Comparison of ENCODE assay signal across 11 mouse cellular contexts in genomic region chr4:47284874-47285273, GRCm38 (mm10).
DNase-seq lines count a peak whose midpoint lies in the region; ATAC-seq and TF ChIP-seq lines count a peak whose summit lies in the region.
"Had no signal": no experiment of that assay in that cellular context is flagged by ENCODE, and none has a peak within 500 bp of the region (broad histone marks: within the 10 kb centered on the region; RNA-seq: fewer than 3 reads in every experiment).

No protein-coding gene starts in this region.

- peak overlapping the region; percentile 32 for H3K27ac ChIP-seq in heart, embryonic 15.5 days
- peak overlapping the region; percentile 93 for H3K27ac ChIP-seq in MEL (ENCODE audit: control insufficient read depth, low read depth, low read length)
- peak overlapping the region; percentile 0; the same call in 1 of the 2 replicates for H3K27ac ChIP-seq in heart, embryonic 16.5 days (ENCODE audit: low read length)
- H3K27ac ChIP-seq: forebrain, embryonic 10.5 days; midbrain, embryonic 10.5 days had no signal

- H3K9me3 ChIP-seq in heart, embryonic 15.5 days (replicated peaks), result no peaks in the 10 kb centered on the region
- H3K9me3 ChIP-seq in MEL (replicated peaks; ENCODE audit: insufficient read depth, low read length), result no peaks in the 10 kb centered on the region
- no peaks in the 10 kb centered on the region for H3K9me3 ChIP-seq in heart, embryonic 16.5 days (replicated peaks; ENCODE audit: control insufficient read depth, low read length)
- H3K9me3 ChIP-seq: forebrain, embryonic 10.5 days; midbrain, embryonic 10.5 days had no signal

- H3K4me2 ChIP-seq in heart, embryonic 15.5 days, result no peak overlapping the region
- H3K4me2 ChIP-seq in heart, embryonic 16.5 days (ENCODE audit: low read depth, low read length), result no peak overlapping the region

- TF ChIP-seq EP300 in MEL (IDR thresholded peaks at IDR 0.05; ENCODE audit: low read depth in 1 of 2, low read length in 2 of 2), result peak; percentile 65 to 68

- no peak for TF ChIP-seq POLR2A in MEL (IDR thresholded peaks at IDR 0.05; ENCODE audit: control insufficient read depth in 1 of 2, insufficient read depth in 1 of 2, low read depth in 1 of 2, low read length in 2 of 2, poor library complexity in 1 of 2)

- no peak for DNase-seq in heart, adult 8-10 months (ENCODE audit: low spot score)
- peak; percentile 46 for DNase-seq in 3T3-L1 (ENCODE audit: low read depth, low spot score)
- DNase-seq in MEL (ENCODE audit: low read depth, low spot score), result peak; percentile 52
- no peak for DNase-seq in thymus, postnatal 14 days
- no peak for DNase-seq in kidney, postnatal 10 days
- DNase-seq: kidney, postnatal 25 days had no signal

- 42% methylated on average over 9 of the region's 9 CpGs for WGBS in heart, embryonic 15.5 days
- WGBS in heart, embryonic 16.5 days, result 40% methylated on average over 9 of the region's 9 CpGs

- H3K79me2 ChIP-seq in MEL (ENCODE audit: control insufficient read depth, insufficient read depth, low read length, poor library complexity), result no peaks in the 10 kb centered on the region

- no peak for ATAC-seq in heart, embryonic 15.5 days (replicated peaks; ENCODE audit: insufficient number of reproducible peaks, insufficient read depth, low FRiP score, low read depth)
- peak; percentile 7; the same call in 1 of the 2 replicates for ATAC-seq in heart, embryonic 16.5 days (replicated peaks; ENCODE audit: extremely low read depth, insufficient read depth, low FRiP score)

- H3K27me3 ChIP-seq in heart, embryonic 15.5 days, result no peaks in the 10 kb centered on the region
- H3K27me3 ChIP-seq in MEL (ENCODE audit: control insufficient read depth in 1 of 2, insufficient read depth in 2 of 2, low read length in 2 of 2), result no peaks in the 10 kb centered on the region
- H3K27me3 ChIP-seq in heart, embryonic 16.5 days (ENCODE audit: control insufficient read depth, insufficient read depth, low read length), result no peaks in the 10 kb centered on the region
- H3K27me3 ChIP-seq: CH12.LX had no signal

- no peak for TF ChIP-seq CTCF in MEL (IDR thresholded peaks at IDR 0.05 in 2 of 3, conservative IDR thresholded peaks at IDR 0.05 in 1 of 3; ENCODE audit: control insufficient read depth in 1 of 3, insufficient read depth in 1 of 3, low read depth in 2 of 3, low read length in 3 of 3, poor library complexity in 1 of 3, severe bottlenecking in 1 of 3)

- peaks cover 24% of the 10 kb centered on the region for H3K4me1 ChIP-seq in heart, embryonic 15.5 days (replicated peaks)
- H3K4me1 ChIP-seq in MEL (ENCODE audit: control insufficient read depth in 1 of 2, insufficient read depth in 2 of 2, low read length in 2 of 2), result peaks cover 17 to 44% of the 10 kb centered on the region in 2 experiments
- H3K4me1 ChIP-seq in heart, embryonic 16.5 days (ENCODE audit: control insufficient read depth, insufficient read depth, low read length), result peaks cover 15% of the 10 kb centered on the region

- no peak overlapping the region for H3K4me3 ChIP-seq in heart, embryonic 15.5 days
- H3K4me3 ChIP-seq in MEL (ENCODE audit: control insufficient read depth in 1 of 2, insufficient read depth in 1 of 2, low read depth in 2 of 2, low read length in 2 of 2), result peak overlapping the region; percentile 3 to 29
- H3K4me3 ChIP-seq in heart, embryonic 16.5 days (ENCODE audit: low read length), result no peak overlapping the region
- H3K4me3 ChIP-seq: forebrain, embryonic 10.5 days; midbrain, embryonic 10.5 days had no signal

- no peak overlapping the region for H3K9ac ChIP-seq in heart, embryonic 15.5 days
- peak overlapping the region; percentile 60 for H3K9ac ChIP-seq in MEL (ENCODE audit: control insufficient read depth, low read depth, low read length, poor library complexity, severe bottlenecking)
- no peak overlapping the region for H3K9ac ChIP-seq in heart, embryonic 16.5 days (ENCODE audit: low read length)

- no peaks in the 10 kb centered on the region for H3K36me3 ChIP-seq in heart, embryonic 15.5 days
- H3K36me3 ChIP-seq in MEL (ENCODE audit: control insufficient read depth in 1 of 2, insufficient read depth in 2 of 2, low read length in 2 of 2), result peaks cover 0 to 31% of the 10 kb centered on the region in 2 experiments; a peak in 2 of 4 replicates
- no peaks in the 10 kb centered on the region for H3K36me3 ChIP-seq in heart, embryonic 16.5 days (ENCODE audit: control insufficient read depth, insufficient read depth)
- H3K36me3 ChIP-seq: forebrain, embryonic 10.5 days; midbrain, embryonic 10.5 days had no signal

- TF ChIP-seq RAD21 in MEL (IDR thresholded peaks at IDR 0.05; ENCODE audit: low read depth, low read length), result no peak

TF ChIP-seq in MEL, 35 proteins besides CTCF, POLR2A, EP300 and RAD21:
- TF ChIP-seq E2F4 (IDR thresholded peaks at IDR 0.05; ENCODE audit: borderline replicate concordance, low read depth, low read length) (no peak), RCOR1 (IDR thresholded peaks at IDR 0.05; ENCODE audit: low read depth, low read length) (peak; percentile 19; the same call in 1 of the 2 replicates), TCF12 (IDR thresholded peaks at IDR 0.05; ENCODE audit: low read depth, low read length) (peak; percentile 59; the same call in 1 of the 2 replicates), SIN3A (IDR thresholded peaks at IDR 0.05; ENCODE audit: low read length) (0 out of 2 replicates have a peak, but pooled peaks have one; percentile 24), ETS1 (IDR thresholded peaks at IDR 0.05; ENCODE audit: low read depth, low read length) (peak; percentile 48; the same call in 1 of the 2 replicates), ZMIZ1 (IDR thresholded peaks at IDR 0.05; ENCODE audit: low read depth, low read length) (no peak), NELFE (IDR thresholded peaks at IDR 0.05; ENCODE audit: low read depth, low read length) (no peak), GATA1 (IDR thresholded peaks at IDR 0.05; ENCODE audit: low read depth, low read length) (peak; percentile 56), KAT2A (conservative IDR thresholded peaks at IDR 0.05; ENCODE audit: low read depth, low read length) (no peak)

Comparison
In these comparisons a context has a peak if more than half of its experiments do, and no peak if none do; other contexts are left out.
1. H3K27ac ChIP-seq: peak in every context shown above with its lines; median percentile 93 in MEL; 32 in heart, embryonic 15.5 days; 0 in heart, embryonic 16.5 days.
2. H3K4me3 ChIP-seq: peak in MEL (2 of 2); none in heart, embryonic 15.5 days (single experiment) and heart, embryonic 16.5 days (single experiment).
3. DNase-seq: peak in 3T3-L1 (single experiment) and MEL (single experiment); none in heart, adult 8-10 months (single experiment), thymus, postnatal 14 days (single experiment) and kidney, postnatal 10 days (single experiment).